Mouse (Mus musculus) brain, adult 2 months (tissue): ENCODE measurements at regions not wholly inside any gene's neighbourhood (a gene's known extent, or its start where the extent isn't known, plus 50 kb on each side); places are given as distances from the start of the nearest gene placed in this dataset.

ENCODE experiments used
- DNase-seq: peaks from one replicate; pipeline ENCODE4 v3.0.0; 2011; ENCODE audit warnings: low read depth, low spot score

- DNase-seq: no peak
Observed at GRCm38 (mm10) chr8:89455731-89456130, 411.8 kb upstream of the Sall1 start.

- no peak for DNase-seq
Observed at GRCm38 (mm10) chr8:89454197-89454596, 410.2 kb upstream of the Sall1 start.

- DNase-seq: no peak
Observed at GRCm38 (mm10) chr8:89453724-89454123, 409.8 kb upstream of the Sall1 start.

GRCm38 (mm10) chr8:89444466-89444865, 400.5 kb upstream of the Sall1 start:
- no peak for DNase-seq

GRCm38 (mm10) chr8:89439304-89439703, 395.3 kb upstream of the Sall1 start:
- DNase-seq: no peak

- DNase-seq: no peak
Observed at GRCm38 (mm10) chr8:89426969-89427368, 383.0 kb upstream of the Sall1 start.

- no peak for DNase-seq
Observed at GRCm38 (mm10) chr8:89415287-89415686, 371.3 kb upstream of the Sall1 start.

- DNase-seq: peak; percentile 44
Observed at GRCm38 (mm10) chr8:89412500-89412899, 368.5 kb upstream of the Sall1 start.

- no peak for DNase-seq
Observed at GRCm38 (mm10) chr8:89412046-89412445, 368.1 kb upstream of the Sall1 start.

- no peak for DNase-seq
Observed at GRCm38 (mm10) chr8:89406688-89407087, 362.7 kb upstream of the Sall1 start.

- DNase-seq: peak; percentile 63
Observed at GRCm38 (mm10) chr8:89404287-89404686, 360.3 kb upstream of the Sall1 start.

GRCm38 (mm10) chr8:89396673-89397072, 352.7 kb upstream of the Sall1 start:
- peak; percentile 54 for DNase-seq

- DNase-seq: peak; percentile 67
Observed at GRCm38 (mm10) chr8:89392749-89393148, 348.8 kb upstream of the Sall1 start.

GRCm38 (mm10) chr8:89388761-89389160, 344.8 kb upstream of the Sall1 start:
- no peak for DNase-seq

GRCm38 (mm10) chr8:89387295-89387694, 343.3 kb upstream of the Sall1 start:
- no peak for DNase-seq

- no peak for DNase-seq
Observed at GRCm38 (mm10) chr8:89385028-89385427, 341.1 kb upstream of the Sall1 start.

- peak; percentile 18 for DNase-seq
Observed at GRCm38 (mm10) chr8:89383781-89384180, 339.8 kb upstream of the Sall1 start.

GRCm38 (mm10) chr8:89382538-89383380, 338.8 kb upstream of the Sall1 start:
- no peak for DNase-seq

GRCm38 (mm10) chr8:89380436-89380835, 336.5 kb upstream of the Sall1 start:
- DNase-seq: no peak

- DNase-seq: no peak
Observed at GRCm38 (mm10) chr8:89372761-89373160, 328.8 kb upstream of the Sall1 start.

GRCm38 (mm10) chr8:89371773-89372132, 327.8 kb upstream of the Sall1 start:
- DNase-seq: no peak

- DNase-seq: no peak
Observed at GRCm38 (mm10) chr8:89370816-89371772, 327.1 kb upstream of the Sall1 start.
